Mouse (Mus musculus): ENCODE results near the gene Apob.

- TF ChIP-seq TCF12 (IDR thresholded peaks at IDR 0.05; ENCODE audit: low read depth, low read length) (no peak), POLR2AphosphoS2 (IDR thresholded peaks at IDR 0.05; ENCODE audit: low read length) (no peak), EP300 (IDR thresholded peaks at IDR 0.05; ENCODE audit: low read depth in 1 of 2, low read length in 2 of 2) (no peak), CTCF (IDR thresholded peaks at IDR 0.05 in 2 of 3, conservative IDR thresholded peaks at IDR 0.05 in 1 of 3; ENCODE audit: control insufficient read depth in 1 of 3, insufficient read depth in 1 of 3, low read depth in 2 of 3, low read length in 3 of 3, poor library complexity in 1 of 3, severe bottlenecking in 1 of 3) (no peak), POLR2A (IDR thresholded peaks at IDR 0.05; ENCODE audit: control insufficient read depth in 1 of 2, insufficient read depth in 1 of 2, low read depth in 1 of 2, low read length in 2 of 2, poor library complexity in 1 of 2) (no peak)
Measured at GRCm38 (mm10) chr12:8029520-8029919, 52.1 kb downstream of the Apob start.

Data from MEL (cell line).